ENCODE assay signal across 13 mouse cellular contexts in the genomic region with DNA sequence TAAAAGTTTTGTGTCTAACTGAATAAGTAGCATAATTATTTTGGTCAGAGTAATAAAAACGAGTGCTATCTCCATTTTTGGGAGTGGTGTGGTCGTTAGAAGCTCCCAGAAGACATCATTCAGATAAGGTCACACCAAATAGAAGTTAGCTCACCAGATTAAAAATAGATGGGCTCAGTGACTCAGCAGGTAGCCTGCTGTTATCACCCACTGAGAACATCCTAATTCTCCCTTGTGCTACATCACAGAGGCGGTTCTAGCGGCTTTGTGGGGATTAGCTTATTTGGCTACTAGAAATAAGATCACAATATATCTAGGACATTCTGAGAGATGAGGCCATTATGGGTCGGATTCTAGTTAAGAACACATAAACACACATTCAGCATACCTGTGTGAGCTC. TPM values are rescaled to one million over a fixed set of nuclear protein-coding genes. Genes with fewer than 3 reads are reported as not detected.
DNase-seq lines count a peak whose midpoint lies in the region; ATAC-seq and TF ChIP-seq lines count a peak whose summit lies in the region.
"Had no signal": no experiment of that assay in that cellular context is flagged by ENCODE, and none has a peak within 500 bp of the region (broad histone marks: within the 10 kb centered on the region; RNA-seq: fewer than 3 reads in every experiment).

No protein-coding gene starts in this region.

- ATAC-seq in liver, embryonic 12.5 days = peak; percentile 90
- no peak for ATAC-seq in intestine, embryonic 16.5 days
- ATAC-seq: forebrain, embryonic 15.5 days had no signal

- no peak overlapping the region for H3K4me3 ChIP-seq in heart, adult 2 months
- H3K4me3 ChIP-seq in heart, embryonic 10.5 days = no peak overlapping the region
- H3K4me3 ChIP-seq in liver, embryonic 12.5 days = no peak overlapping the region
- H3K4me3 ChIP-seq in intestine, embryonic 16.5 days (ENCODE audit: low read length) = no peak overlapping the region
- H3K4me3 ChIP-seq: forebrain, embryonic 15.5 days; midbrain, embryonic 12.5 days had no signal

- H3K9ac ChIP-seq in heart, adult 2 months (ENCODE audit: low read depth, low read length) = no peak overlapping the region
- peak overlapping the region; percentile 60 for H3K9ac ChIP-seq in liver, embryonic 12.5 days
- H3K9ac ChIP-seq in intestine, embryonic 16.5 days (ENCODE audit: low read depth, low read length) = no peak overlapping the region
- H3K9ac ChIP-seq: forebrain, embryonic 15.5 days; hindbrain, embryonic 14.5 days; midbrain, embryonic 12.5 days had no signal

- WGBS in heart, adult 2 months = 21% methylated on average over 5 of the region's 5 CpGs
- 29% methylated on average over 5 of the region's 5 CpGs for WGBS in heart, embryonic 10.5 days
- 15% methylated on average over 5 of the region's 5 CpGs for WGBS in liver, embryonic 12.5 days (ENCODE audit: insufficient replicate concordance)
- WGBS in intestine, embryonic 16.5 days = 46% methylated on average over 5 of the region's 5 CpGs

- no peaks in the 10 kb centered on the region for H3K79me2 ChIP-seq in heart, adult 2 months (replicated peaks; ENCODE audit: control insufficient read depth, insufficient read depth, low read length)

- no peaks in the 10 kb centered on the region for H3K27me3 ChIP-seq in heart, adult 2 months (ENCODE audit: control insufficient read depth, insufficient read depth, low read length)
- H3K27me3 ChIP-seq in heart, embryonic 10.5 days (ENCODE audit: insufficient read depth, poor library complexity, severe bottlenecking) = no peaks in the 10 kb centered on the region
- H3K27me3 ChIP-seq in liver, embryonic 12.5 days (replicated peaks) = no peaks in the 10 kb centered on the region
- H3K27me3 ChIP-seq in intestine, embryonic 16.5 days (replicated peaks; ENCODE audit: control insufficient read depth, insufficient read depth, low read length) = no peaks in the 10 kb centered on the region
- H3K27me3 ChIP-seq: forebrain, embryonic 15.5 days; midbrain, embryonic 12.5 days had no signal

- intact Hi-C loops in heart, adult 2 months (cut with DNase I) = no loop called here
- intact Hi-C loops in left cerebral cortex, postnatal 36 days (cut with DNase I) = no loop called here

- peak overlapping the region; percentile 47 for H3K4me2 ChIP-seq in liver, embryonic 12.5 days
- no peak overlapping the region for H3K4me2 ChIP-seq in intestine, embryonic 16.5 days (ENCODE audit: low read depth, low read length)
- H3K4me2 ChIP-seq: forebrain, embryonic 15.5 days; hindbrain, embryonic 14.5 days; midbrain, embryonic 12.5 days had no signal

- H3K4me1 ChIP-seq in heart, adult 2 months (ENCODE audit: control insufficient read depth, insufficient read depth, low read length) = no peaks in the 10 kb centered on the region; the same call in 1 of the 2 replicates
- no peaks in the 10 kb centered on the region for H3K4me1 ChIP-seq in heart, embryonic 10.5 days
- H3K4me1 ChIP-seq in liver, embryonic 12.5 days = peaks cover 68% of the 10 kb centered on the region
- H3K4me1 ChIP-seq in intestine, embryonic 16.5 days (ENCODE audit: control insufficient read depth, insufficient read depth, low read length) = no peaks in the 10 kb centered on the region
- H3K4me1 ChIP-seq: forebrain, embryonic 15.5 days; midbrain, embryonic 12.5 days had no signal

- no peak for TF ChIP-seq CTCF in heart, adult 2 months (IDR thresholded peaks at IDR 0.05)

- no peak for TF ChIP-seq POLR2A in heart, adult 2 months (IDR thresholded peaks at IDR 0.05; ENCODE audit: insufficient read depth, low read depth, low read length)

- no peaks in the 10 kb centered on the region for H3K36me3 ChIP-seq in heart, adult 2 months (ENCODE audit: control insufficient read depth, insufficient read depth, low read length)
- H3K36me3 ChIP-seq in heart, embryonic 10.5 days = no peaks in the 10 kb centered on the region
- no peaks in the 10 kb centered on the region for H3K36me3 ChIP-seq in liver, embryonic 12.5 days
- no peaks in the 10 kb centered on the region for H3K36me3 ChIP-seq in intestine, embryonic 16.5 days (ENCODE audit: control insufficient read depth, insufficient read depth, low read length)
- H3K36me3 ChIP-seq: forebrain, embryonic 15.5 days; midbrain, embryonic 12.5 days had no signal

- no peaks in the 10 kb centered on the region for H3K9me3 ChIP-seq in heart, embryonic 10.5 days
- H3K9me3 ChIP-seq in liver, embryonic 12.5 days (replicated peaks) = peaks cover 4% of the 10 kb centered on the region; the same call in 1 of the 2 replicates
- peaks cover 3% of the 10 kb centered on the region; the same call in 1 of the 2 replicates for H3K9me3 ChIP-seq in intestine, embryonic 16.5 days (ENCODE audit: control insufficient read depth, low read length)
- H3K9me3 ChIP-seq: forebrain, embryonic 15.5 days; midbrain, embryonic 12.5 days had no signal

- H3K27ac ChIP-seq in heart, adult 2 months = peak overlapping the region; percentile 48; the same call in 1 of the 2 replicates
- H3K27ac ChIP-seq in heart, embryonic 10.5 days = no peak overlapping the region
- H3K27ac ChIP-seq in liver, embryonic 12.5 days = peak overlapping the region; percentile 89
- no peak overlapping the region for H3K27ac ChIP-seq in intestine, embryonic 16.5 days (ENCODE audit: low read length)
- H3K27ac ChIP-seq: forebrain, embryonic 15.5 days; hindbrain, embryonic 14.5 days; midbrain, embryonic 12.5 days had no signal

- TF ChIP-seq EP300 in heart, adult 2 months (IDR thresholded peaks at IDR 0.05; ENCODE audit: insufficient read depth, low read depth, low read length) = no peak

- DNase-seq in heart, adult 2 months = peak in 1 of 2 experiments; percentile 8
- DNase-seq in heart, embryonic 10.5 days (ENCODE audit: low spot score) = no peak
- peak; percentile 26 for DNase-seq in spleen, postnatal 36 days (ENCODE audit: low spot score in 2 of 2)
- DNase-seq in spleen, postnatal 14 days (ENCODE audit: low spot score in 2 of 2) = no peak
- DNase-seq in ovary, postnatal 10 days (ENCODE audit: low spot score) = no peak
- DNase-seq in left cerebral cortex, postnatal 36 days (ENCODE audit: low spot score in 2 of 2) = no peak
- DNase-seq: kidney, adult 8-10 months; lung, postnatal 14 days had no signal

RNA-seq across cellular contexts. Expression of gene Ppm1b, which starts 30.3 kb away (rescaled TPM):
- total RNA-seq in heart, adult 2 months (2021) = 100 to 1,000 TPM; 119 to 137 TPM
- 39.0 and 84.7 TPM in 2 replicates for polyA plus RNA-seq in heart, adult 2 months (2012; rRNA removed)
- polyA plus RNA-seq in heart, embryonic 10.5 days (2016; fragmentation: Nextera tagmentation; extraction: Ambion mirVana) = 59.5 and 74.3 TPM in 2 replicates
- 71.7 and 75.2 TPM in 2 replicates for polyA plus RNA-seq in liver, embryonic 12.5 days (2016; fragmentation: Nextera tagmentation; extraction: Ambion mirVana)
- 70.4 and 73.4 TPM in 2 replicates for polyA plus RNA-seq in intestine, embryonic 16.5 days (2015; fragmentation: Nextera tagmentation; extraction: Ambion mirVana)
- 100 to 1,000 TPM; 146 to 152 TPM for total RNA-seq in left cerebral cortex, postnatal 36 days (2021)

Comparison
In these comparisons a context has a peak if more than half of its experiments do, and no peak if none do; other contexts are left out.
1. DNase-seq: peak in spleen, postnatal 36 days (2 of 2); none in heart, embryonic 10.5 days (single experiment), spleen, postnatal 14 days (0 of 2), ovary, postnatal 10 days (single experiment) and left cerebral cortex, postnatal 36 days (0 of 2).
2. H3K27ac ChIP-seq: peak in heart, adult 2 months (single experiment) and liver, embryonic 12.5 days (single experiment); none in heart, embryonic 10.5 days (single experiment) and intestine, embryonic 16.5 days (single experiment).